Mouse (Mus musculus): ENCODE results near the gene G6pc. TPM values are rescaled to one million over a fixed set of nuclear protein-coding genes. Genes with fewer than 3 reads are reported as not detected.

Gene G6pc
- total RNA-seq, 2 experiments from 2014 or later = not detected

DNA sequence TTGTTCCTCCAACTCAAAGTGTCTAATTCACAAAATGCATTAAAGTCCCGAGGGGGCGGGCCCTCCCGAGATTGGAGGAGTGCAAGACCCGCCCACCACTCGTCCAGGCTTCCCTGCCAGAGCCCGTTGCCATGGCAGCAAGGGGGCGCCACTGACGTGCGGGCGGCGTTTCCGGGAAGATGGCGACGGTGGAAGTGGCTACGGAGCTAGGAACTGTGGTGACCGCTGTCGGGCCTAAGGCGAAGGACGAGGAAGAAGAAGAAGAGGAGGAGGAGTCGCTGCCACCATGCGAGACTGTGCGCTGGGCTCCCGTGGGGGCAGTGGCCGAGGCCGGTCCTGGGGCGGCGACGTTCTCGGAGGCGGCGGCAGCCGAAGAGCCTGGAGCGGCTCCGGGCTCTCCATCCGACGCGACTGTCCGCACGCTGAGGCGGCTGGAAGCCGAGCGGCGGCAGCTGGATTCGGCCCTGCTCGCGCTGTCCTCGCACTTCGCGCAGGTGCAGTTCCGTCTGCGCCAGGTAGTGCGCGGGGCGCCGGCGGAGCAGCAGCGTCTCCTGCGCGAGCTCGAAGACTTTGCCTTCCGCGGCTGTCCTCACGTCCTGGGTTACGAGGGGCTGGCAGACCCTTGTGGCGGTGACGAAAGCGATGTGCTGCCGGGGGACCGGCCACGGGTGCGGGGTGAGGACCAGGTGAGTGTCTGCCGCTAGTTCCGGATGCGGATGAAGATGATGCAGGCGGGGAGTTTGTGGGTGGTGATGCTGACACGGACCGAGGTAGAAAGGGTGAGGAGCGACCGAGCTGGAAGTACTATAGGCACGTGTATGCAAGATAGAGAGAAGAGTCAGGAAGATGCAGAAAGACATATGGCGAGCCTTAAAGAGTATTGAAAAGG is 57.8 kb downstream of the G6pc start, which contains the start of the genes Rundc1 and Ptges3l:
Gene Rundc1 (plus strand): TSS at position 161 of the 889 bp plus-strand sequence.
Gene Ptges3l (minus strand): TSS at position 409 of the 889 bp plus-strand sequence.
- intact Hi-C loops (cut with DNase I) = no loop called here
- peak; percentile 96 to 99 for DNase-seq

DNA sequence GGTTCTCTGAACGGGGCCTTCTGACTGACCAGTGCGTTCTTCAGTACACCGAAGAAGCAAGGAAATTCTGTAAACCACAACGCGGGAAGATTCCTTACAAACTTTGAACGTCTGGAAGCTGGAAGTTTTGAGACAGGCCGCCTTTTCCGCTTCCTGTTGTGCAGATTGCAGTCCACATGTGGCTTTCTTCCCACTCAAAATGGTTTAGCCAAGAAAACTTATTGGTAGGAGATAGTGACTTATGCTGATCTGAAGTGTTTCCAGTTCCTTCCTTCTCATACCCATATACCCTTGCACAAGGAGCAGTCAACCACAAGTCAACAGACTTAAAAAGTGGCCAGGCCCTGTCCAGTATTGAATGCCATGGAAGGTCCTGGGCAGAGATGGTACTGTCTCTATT is 58.8 kb downstream of the G6pc start:
- intact Hi-C loops (cut with DNase I) = no loop called here
- DNase-seq = no peak

Small RNA genes lying within 50 kb of the gene (microRNA-seq; reads per million reads assigned to microRNA genes)
- gene Gm25593 (0 reads per million in 2 experiments), gene Mir6929 (0.72 to 0.74 reads per million in 2 experiments)

Other genes with a start within 250 kb of the G6pc start
- 10 to 100 TPM; 29.6 to 29.7 TPM for gene Retreg3, start 247.7 kb upstream of the G6pc start, total RNA-seq (2021)
- gene Tubg1, start 247.6 kb upstream of the G6pc start, total RNA-seq (2021) = 10 to 100 TPM; 23.9 TPM
- gene Tubg2, start 211.7 kb upstream of the G6pc start, total RNA-seq (2021) = 1 to 10 TPM; 2.3 to 2.6 TPM
- gene Cntnap1, start 197.0 kb upstream of the G6pc start, total RNA-seq (2021) = 1 to 10 TPM; 1.1 to 2.1 TPM
- gene Plekhh3, start 196.2 kb upstream of the G6pc start, total RNA-seq (2021) = 10 to 100 TPM; 22.4 to 27.6 TPM
- gene Ccr10, start 192.1 kb upstream of the G6pc start, total RNA-seq (2021) = not detected
- gene Ezh1, start 141.1 kb upstream of the G6pc start, total RNA-seq (2021) = 10 to 100 TPM; 20.5 to 23.8 TPM
- 10 to 100 TPM; 35.3 to 38.3 TPM for gene Ramp2, start 121.5 kb upstream of the G6pc start, total RNA-seq (2021)
- 10 to 100 TPM; 36.2 to 39.4 TPM for gene Vps25, start 113.9 kb upstream of the G6pc start, total RNA-seq (2021)
- under 1 TPM; 0.10 to 0.15 TPM for gene Wnk4, start 107.0 kb upstream of the G6pc start, total RNA-seq (2021)
- under 1 TPM; 0.10 to 0.15 TPM for gene Cntd1, start 88.5 kb upstream of the G6pc start, total RNA-seq (2021)
- gene Coa3, start 88.4 kb upstream of the G6pc start, total RNA-seq (2021) = 10 to 100 TPM; 64.3 to 71.4 TPM
- gene Becn1, start 65.3 kb upstream of the G6pc start, total RNA-seq (2021) = 10 to 100 TPM; 73.9 to 78.0 TPM
- gene Psme3, start 51.3 kb upstream of the G6pc start, total RNA-seq (2021) = 10 to 100 TPM; 54.1 to 57.8 TPM
- gene Aoc2, start 42.5 kb upstream of the G6pc start, total RNA-seq (2021) = 1 to 10 TPM in 1 of 2 experiments, under 1 TPM in 1; 0.92 to 1.2 TPM
- 1 to 10 TPM; 4.7 to 7.1 TPM for gene Aoc3, start 37.0 kb upstream of the G6pc start, total RNA-seq (2021)
- gene Aarsd1, start 50.1 kb downstream of the G6pc start, total RNA-seq (2021) = 10 to 100 TPM; 10.5 to 19.4 TPM
- 10 to 100 TPM in 1 of 2 experiments, 1 to 10 TPM in 1; 8.1 to 13.0 TPM for gene Gm27029, start 57.2 kb downstream of the G6pc start, total RNA-seq (2021)
- 1 to 10 TPM; 6.7 to 7.9 TPM for gene Rundc1, start 57.5 kb downstream of the G6pc start, total RNA-seq (2021)
- gene Ptges3l, start 57.8 kb downstream of the G6pc start, total RNA-seq (2021) = 100 to 1,000 TPM in 1 of 2 experiments, 10 to 100 TPM in 1; 83.5 to 111 TPM
- gene Rpl27, start 74.7 kb downstream of the G6pc start, total RNA-seq (2021) = 10 to 100 TPM; 35.1 to 42.1 TPM
- gene Ifi35, start 80.8 kb downstream of the G6pc start, total RNA-seq (2021) = 10 to 100 TPM in 1 of 2 experiments, 1 to 10 TPM in 1; 9.1 to 13.0 TPM
- gene Rnd2, start 97.4 kb downstream of the G6pc start, total RNA-seq (2021) = 1 to 10 TPM; 2.8 to 3.0 TPM
- 10 to 100 TPM; 11.5 to 12.3 TPM for gene Vat1, start 98.7 kb downstream of the G6pc start, total RNA-seq (2021)
- under 1 TPM; 0.31 to 0.57 TPM for gene Brca1, start 184.4 kb downstream of the G6pc start, total RNA-seq (2021)
- gene Nbr1, start 184.6 kb downstream of the G6pc start, total RNA-seq (2021) = 10 to 100 TPM; 54.0 to 61.6 TPM
- gene Tmem106a, start 214.7 kb downstream of the G6pc start, total RNA-seq (2021) = 1 to 10 TPM in 1 of 2 experiments, under 1 TPM in 1; 0.96 to 1.8 TPM
- not detected for gene Gm11634, start 231.7 kb downstream of the G6pc start, total RNA-seq (2021)

All from gastrocnemius, postnatal 36 days (tissue).